Mouse (Mus musculus) CH12.LX (cell line): ENCODE results near the gene Ablim1. TPM values are rescaled to one million over a fixed set of nuclear protein-coding genes. Genes with fewer than 3 reads are reported as not detected.

ENCODE experiments used
- DNase-seq: peaks from one replicate; pipeline ENCODE4 v3.0.0-alpha.2; 2013; ENCODE audit errors: extremely low read depth
- H3K27ac ChIP-seq: 2 replicates; pipeline ENCODE4 v1.5.1; 2012; ENCODE audit warnings: low read depth, mild to moderate bottlenecking, control low read depth, moderate library complexity; ENCODE audit not compliant: insufficient read depth
- H3K27me3 ChIP-seq: replicated peaks from 2 replicates; pipeline ENCODE3; 2012; ENCODE audit warnings: inconsistent platforms
- H3K36me3 ChIP-seq, 2 experiments: replicated peaks in 1 of 2; 2 replicates each; pipeline versions ENCODE3 to v1.6.1; 2012; ENCODE audit warnings: inconsistent platforms in 1 of 2, low read length in 1 of 2, mild to moderate bottlenecking in 1 of 2, mixed read lengths in 1 of 2, moderate library complexity in 1 of 2; ENCODE audit not compliant: control insufficient read depth in 1 of 2, insufficient read depth in 1 of 2
- H3K4me1 ChIP-seq, 2 experiments: 2 replicates each; pipeline ENCODE4 v1.6.1; 2012; ENCODE audit warnings: inconsistent platforms in 1 of 2, moderate library complexity in 1 of 2; ENCODE audit not compliant: insufficient read depth in 2 of 2, control insufficient read depth in 1 of 2
- H3K4me2 ChIP-seq: 2 replicates; pipeline ENCODE4 v1.6.1; 2012; ENCODE audit warnings: low read depth, mild to moderate bottlenecking, control low read depth; ENCODE audit not compliant: poor library complexity, insufficient read depth, severe bottlenecking
- H3K4me3 ChIP-seq, 3 experiments: fragments of 150-350 bp in 1 of 3; sonication (generic) in 1 of 3; replicated peaks in 1 of 3; 2 replicates each; pipeline versions ENCODE3 to v1.5.1; 2011 to 2012; ENCODE audit warnings: low read depth in 2 of 3, low read length in 2 of 3, mild to moderate bottlenecking in 2 of 3, moderate library complexity in 2 of 3, control low read depth in 1 of 3, improper control_type of control experiment in 1 of 3, inconsistent platforms in 1 of 3, mixed read lengths in 1 of 3; ENCODE audit not compliant: poor library complexity in 1 of 3
- H3K79me2 ChIP-seq: replicated peaks from 2 replicates; pipeline ENCODE4 v1.6.1; 2012; ENCODE audit warnings: mild to moderate bottlenecking, moderate library complexity; ENCODE audit not compliant: control insufficient read depth, poor library complexity, insufficient read depth, severe bottlenecking; ENCODE audit errors: extremely low read depth
- H3K9ac ChIP-seq: 2 replicates; pipeline ENCODE4 v1.6.1; 2012; ENCODE audit warnings: low read depth, mild to moderate bottlenecking, control low read depth, moderate library complexity; ENCODE audit not compliant: insufficient read depth
- H3K9me3 ChIP-seq: replicated peaks from 2 replicates; pipeline ENCODE3; 2012; ENCODE audit warnings: low read length, inconsistent platforms, mixed read lengths
- CHD1 ChIP-seq: IDR thresholded peaks from 2 replicates; pipeline ENCODE4 v1.6.1; 2012; ENCODE audit warnings: low read depth, low read length, improper control_type of control experiment, inconsistent platforms
- CHD2 ChIP-seq: IDR thresholded peaks from 2 replicates; pipeline ENCODE4 v1.6.1; 2011; ENCODE audit warnings: low read length, improper control_type of control experiment
- CTCF ChIP-seq, 2 experiments: IDR thresholded peaks in 1 of 2; conservative IDR thresholded peaks in 1 of 2; 2 replicates each; pipeline ENCODE4 v1.5.1; 2011 to 2012; ENCODE audit warnings: low read depth in 2 of 2, low read length in 2 of 2, improper control_type of control experiment in 1 of 2, inconsistent platforms in 1 of 2, mild to moderate bottlenecking in 1 of 2, moderate library complexity in 1 of 2
- E2F4 ChIP-seq: IDR thresholded peaks from 2 replicates; pipeline ENCODE4 v1.6.1; 2011; ENCODE audit warnings: low read depth, low read length, improper control_type of control experiment; ENCODE audit not compliant: insufficient replicate concordance
- ELF1 ChIP-seq: IDR thresholded peaks from 2 replicates; pipeline ENCODE4 v1.6.1; 2014; ENCODE audit warnings: low read depth, mild to moderate bottlenecking, inconsistent platforms, low read length, improper control_type of control experiment
- EP300 ChIP-seq: IDR thresholded peaks from 2 replicates; pipeline ENCODE4 v1.6.1; 2011; ENCODE audit warnings: low read length, improper control_type of control experiment
- ETS1 ChIP-seq: conservative IDR thresholded peaks from 2 replicates; pipeline ENCODE4 v1.6.1; 2012; ENCODE audit warnings: low read depth, mild to moderate bottlenecking, inconsistent platforms, low read length, improper control_type of control experiment, moderate library complexity
- GABPA ChIP-seq: IDR thresholded peaks from 2 replicates; pipeline ENCODE4 v1.6.1; 2012; ENCODE audit warnings: low read depth, low read length, improper control_type of control experiment, inconsistent platforms; ENCODE audit not compliant: insufficient replicate concordance
- HCFC1 ChIP-seq: IDR thresholded peaks from 2 replicates; pipeline ENCODE4 v1.6.1; 2012; ENCODE audit warnings: low read depth, mild to moderate bottlenecking, inconsistent platforms, low read length, improper control_type of control experiment
- JUN ChIP-seq: IDR thresholded peaks from 2 replicates; pipeline ENCODE4 v1.6.1; 2011; ENCODE audit warnings: low read depth, mild to moderate bottlenecking, low read length, improper control_type of control experiment, moderate library complexity; ENCODE audit not compliant: insufficient read depth
- JUND ChIP-seq: conservative IDR thresholded peaks from 2 replicates; pipeline ENCODE4 v1.6.1; 2011; ENCODE audit warnings: low read depth, low read length, improper control_type of control experiment
- MAX ChIP-seq: IDR thresholded peaks from 2 replicates; pipeline ENCODE4 v1.6.1; 2011; ENCODE audit warnings: low read length, improper control_type of control experiment
- MXI1 ChIP-seq: IDR thresholded peaks from 2 replicates; pipeline ENCODE4 v1.6.1; 2011; ENCODE audit warnings: mild to moderate bottlenecking, low read depth, low read length, improper control_type of control experiment
- MYC ChIP-seq: IDR thresholded peaks from 2 replicates; pipeline ENCODE4 v1.6.1; 2011; ENCODE audit warnings: low read depth, mild to moderate bottlenecking, improper control_type of control experiment, low read length
- NELFE ChIP-seq: IDR thresholded peaks from 2 replicates; pipeline ENCODE4 v1.6.1; 2011; ENCODE audit warnings: low read depth, low read length, improper control_type of control experiment
- NRF1 ChIP-seq: IDR thresholded peaks from 2 replicates; pipeline ENCODE4 v1.6.1; 2014; ENCODE audit warnings: low read depth, mild to moderate bottlenecking, inconsistent platforms, low read length, improper control_type of control experiment, moderate library complexity
- RAD21 ChIP-seq: IDR thresholded peaks from 2 replicates; pipeline ENCODE4 v1.6.1; 2011; ENCODE audit warnings: low read depth, mild to moderate bottlenecking, low read length, improper control_type of control experiment, moderate library complexity
- RCOR1 ChIP-seq: conservative IDR thresholded peaks from 2 replicates; pipeline ENCODE4 v1.6.1; 2012; ENCODE audit warnings: low read depth, mild to moderate bottlenecking, inconsistent platforms, low read length, improper control_type of control experiment
- SIN3A ChIP-seq: IDR thresholded peaks from 2 replicates; pipeline ENCODE4 v1.6.1; 2012; ENCODE audit warnings: low read length, improper control_type of control experiment, inconsistent platforms
- SMC3 ChIP-seq: IDR thresholded peaks from 2 replicates; pipeline ENCODE4 v1.6.1; 2011; ENCODE audit warnings: low read depth, low read length, improper control_type of control experiment
- TCF12 ChIP-seq: IDR thresholded peaks from 2 replicates; pipeline ENCODE4 v1.6.1; 2014; ENCODE audit warnings: low read depth, mild to moderate bottlenecking, inconsistent platforms, low read length, improper control_type of control experiment
- USF2 ChIP-seq: conservative IDR thresholded peaks from 2 replicates; pipeline ENCODE4 v1.6.1; 2011; ENCODE audit warnings: low read depth, low read length, improper control_type of control experiment
- ZKSCAN1 ChIP-seq: IDR thresholded peaks from 2 replicates; pipeline ENCODE4 v1.6.1; 2012; ENCODE audit warnings: low read depth, inconsistent platforms, low read length, improper control_type of control experiment, borderline replicate concordance
- ZMIZ1 ChIP-seq: IDR thresholded peaks from 2 replicates; pipeline ENCODE4 v1.6.1; 2012; ENCODE audit warnings: low read depth, mild to moderate bottlenecking, inconsistent platforms, low read length, improper control_type of control experiment
- ZNF384 ChIP-seq: IDR thresholded peaks from 2 replicates; pipeline ENCODE4 v1.6.1; 2012; ENCODE audit warnings: low read depth, low read length, improper control_type of control experiment, inconsistent platforms
- dilution Hi-C: fragments of 300-500 bp; cut with MboI; formaldehyde crosslinking; loops from 2 replicates; pipeline ENCODE4 v1.14.3; 2020; ENCODE audit warnings: low sequenced_read_pairs; ENCODE audit not compliant: extremely low pct_unique_long_range_greater_than_20kb, extremely low pct_ligation_motif_present
- in situ Hi-C: fragments of 300-500 bp; cut with MboI; formaldehyde crosslinking; loops from 3 replicates; pipeline ENCODE4 v1.14.3; 2019; ENCODE audit warnings: low sequenced_read_pairs, low pct_ligation_motif_present, low pct_unique_long_range_greater_than_20kb, mixed read lengths
- polyA plus RNA-seq: library from polyadenylated mRNA; unstranded; fragments of >175 nt; gene quantifications from 2 replicates; pipeline ENCODE4 v1.2.1, GENCODE M21; 2012; ENCODE audit warnings: low read depth; ENCODE audit not compliant: insufficient read length
- total RNA-seq, 2 experiments: library from RNA; depleted of rRNA; stranded (reverse); fragments of 300-350 nt in 1 of 2; fragments of >200 nt in 1 of 2; gene quantifications; 2 replicates each; pipeline ENCODE4 v1.2.3; 2012 to 2014

Gene Ablim1
- total and polyA plus RNA-seq, 3 experiments, result 0.85 to 2.4 (median 2.0) TPM

- no peak overlapping the region for H3K4me3 ChIP-seq
- H3K9me3 ChIP-seq, result no peaks in the 10 kb centered on the region
- H3K4me1 ChIP-seq, result peaks cover 0 to 10% of the 10 kb centered on the region in 2 experiments; a peak in 2 of 4 replicates
- in situ Hi-C loops, result no loop called here
- no peak overlapping the region for H3K4me2 ChIP-seq
- dilution Hi-C loops, result no loop called here
- DNase-seq, result no peak
- no peaks in the 10 kb centered on the region for H3K27me3 ChIP-seq
- no peak overlapping the region for H3K27ac ChIP-seq
- no peaks in the 10 kb centered on the region for H3K79me2 ChIP-seq
- no peaks in the 10 kb centered on the region for H3K36me3 ChIP-seq
- H3K9ac ChIP-seq, result no peak overlapping the region
- TF ChIP-seq ZMIZ1, result no peak
- TF ChIP-seq MXI1, result no peak
- TF ChIP-seq JUN, result no peak
- TF ChIP-seq RAD21, result peak; percentile 17
- no peak for TF ChIP-seq GABPA
- TF ChIP-seq CHD1, result no peak
- no peak for TF ChIP-seq MYC
- no peak for TF ChIP-seq ETS1
- TF ChIP-seq CTCF (conservative IDR thresholded peaks at IDR 0.05 in 1 of 2, IDR thresholded peaks at IDR 0.05 in 1 of 2; ENCODE audit: low read depth in 2 of 2, low read length in 2 of 2), result peak in 1 of 2 experiments; percentile 43; a peak in 2 of 4 replicates
- TF ChIP-seq SIN3A, result no peak
- TF ChIP-seq TCF12, result no peak
- TF ChIP-seq ZNF384, result no peak
- no peak for TF ChIP-seq JUND
- TF ChIP-seq ZKSCAN1, result no peak
- no peak for TF ChIP-seq RCOR1
- no peak for TF ChIP-seq MAX
- TF ChIP-seq HCFC1, result no peak
- peak; percentile 11; the same call in 1 of the 2 replicates for TF ChIP-seq SMC3
- no peak for TF ChIP-seq E2F4
Measured at GRCm38 (mm10) chr19:57098241-57099093, 216.3 kb downstream of the Ablim1 start.

GRCm38 (mm10) chr19:57095340-57095739 lies 219.4 kb downstream of the Ablim1 start:
- H3K4me2 ChIP-seq, result no peak overlapping the region
- no peak overlapping the region for H3K9ac ChIP-seq
- H3K27ac ChIP-seq, result no peak overlapping the region
- TF ChIP-seq JUN (no peak), NRF1 (no peak), CHD2 (no peak), CTCF (conservative IDR thresholded peaks at IDR 0.05 in 1 of 2, IDR thresholded peaks at IDR 0.05 in 1 of 2; ENCODE audit: low read depth in 2 of 2, low read length in 2 of 2) (no peak), ETS1 (no peak), NELFE (no peak), USF2 (no peak), E2F4 (no peak), EP300 (no peak), SIN3A (no peak), MXI1 (no peak), SMC3 (no peak), GABPA (no peak), MYC (no peak), ELF1 (no peak)
- in situ Hi-C loops, result no loop called here
- H3K27me3 ChIP-seq, result no peaks in the 10 kb centered on the region
- dilution Hi-C loops, result no loop called here
- no peaks in the 10 kb centered on the region for H3K79me2 ChIP-seq
- no peaks in the 10 kb centered on the region for H3K36me3 ChIP-seq
- no peak for DNase-seq
- H3K9me3 ChIP-seq, result no peaks in the 10 kb centered on the region
- peaks cover 0 to 35% of the 10 kb centered on the region in 2 experiments; a peak in 3 of 4 replicates for H3K4me1 ChIP-seq
- H3K4me3 ChIP-seq, result no peak overlapping the region
